Mouse (Mus musculus): ENCODE measurements around the gene Pygo1. TPM values are rescaled to one million over a fixed set of nuclear protein-coding genes. Genes with fewer than 3 reads are reported as not detected.

Pygo1 gene
- polyA plus RNA-seq, 1 experiment from 2014 or later = 3.0 TPM

DNA sequence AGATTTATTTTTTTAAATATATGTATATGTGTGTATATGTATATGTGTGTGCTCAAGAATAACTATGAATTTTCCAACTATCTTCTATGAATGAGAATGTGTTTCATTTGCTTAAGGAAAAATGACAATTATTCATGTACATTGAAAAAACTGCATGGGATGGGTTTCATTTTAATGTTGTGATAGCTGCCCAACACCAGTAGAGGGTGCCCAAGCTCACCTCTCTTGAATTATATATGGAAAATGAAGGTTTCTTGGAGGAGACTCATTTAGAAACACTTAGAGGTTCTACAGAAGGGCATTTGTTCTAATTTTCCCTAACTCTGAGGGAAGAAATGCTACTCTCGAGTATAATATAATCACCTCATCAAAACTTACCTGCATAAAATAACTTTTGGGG lies 35.7 kb upstream of the Pygo1 start:
- Histone ChIP-seq H3K9me3 (ENCODE audit: control insufficient read depth, low read length) (no peaks in the 10 kb centered on the region), H3K9ac (ENCODE audit: low read length) (no peak overlapping the region), H3K27ac (ENCODE audit: low read length) (no peak overlapping the region), H3K4me2 (ENCODE audit: low read depth, low read length) (no peak overlapping the region), H3K36me3 (ENCODE audit: control insufficient read depth, insufficient read depth, low read length) (no peaks in the 10 kb centered on the region), H3K27me3 (ENCODE audit: control insufficient read depth, insufficient read depth, low read depth, low read length) (no peaks in the 10 kb centered on the region), H3K4me3 (ENCODE audit: low read length) (no peak overlapping the region), H3K4me1 (replicated peaks; ENCODE audit: control insufficient read depth, insufficient read depth, low read length) (no peaks in the 10 kb centered on the region)
- ATAC-seq (ENCODE audit: low read depth) = no peak
- 81% methylated on average over 1 of the region's 1 CpGs for WGBS

DNA sequence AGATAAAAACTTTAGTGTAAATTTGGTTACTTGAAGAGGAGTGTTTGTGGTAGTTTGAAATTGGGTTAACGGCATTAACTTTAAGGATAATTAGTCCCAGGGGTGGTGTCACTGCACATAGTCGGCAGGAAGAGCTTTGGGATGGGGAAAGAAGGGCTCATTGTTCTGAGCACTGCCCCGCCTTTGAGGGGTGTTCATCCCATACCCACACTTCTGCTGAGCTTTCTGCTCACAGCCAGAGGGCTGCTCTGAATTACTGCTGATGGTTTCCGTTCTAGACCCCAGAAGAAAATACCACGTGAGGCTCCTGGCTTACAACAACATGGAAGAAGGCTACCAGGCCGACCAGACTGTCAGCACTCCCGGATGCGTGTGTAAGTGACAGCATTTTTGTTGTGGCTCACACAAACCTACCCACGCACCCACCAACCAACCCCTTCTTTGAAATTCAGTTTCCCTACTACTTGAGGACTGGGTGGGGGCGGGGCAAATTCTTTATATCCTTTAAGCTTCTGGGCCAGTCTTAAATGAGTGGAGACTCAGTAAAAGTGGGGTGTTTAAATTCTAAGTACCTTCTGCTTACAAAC lies 34.9 kb upstream of the Pygo1 start:
- Histone ChIP-seq H3K9ac (ENCODE audit: low read length) (no peak overlapping the region), H3K27ac (ENCODE audit: low read length) (no peak overlapping the region), H3K4me2 (ENCODE audit: low read depth, low read length) (no peak overlapping the region), H3K9me3 (ENCODE audit: control insufficient read depth, low read length) (no peaks in the 10 kb centered on the region), H3K36me3 (ENCODE audit: control insufficient read depth, insufficient read depth, low read length) (no peaks in the 10 kb centered on the region), H3K4me3 (ENCODE audit: low read length) (no peak overlapping the region), H3K27me3 (ENCODE audit: control insufficient read depth, insufficient read depth, low read depth, low read length) (no peaks in the 10 kb centered on the region), H3K4me1 (replicated peaks; ENCODE audit: control insufficient read depth, insufficient read depth, low read length) (no peaks in the 10 kb centered on the region)
- no peak for ATAC-seq (ENCODE audit: low read depth)
- whole genome bisulfite sequencing = 79% methylated on average over 10 of the region's 10 CpGs

DNA sequence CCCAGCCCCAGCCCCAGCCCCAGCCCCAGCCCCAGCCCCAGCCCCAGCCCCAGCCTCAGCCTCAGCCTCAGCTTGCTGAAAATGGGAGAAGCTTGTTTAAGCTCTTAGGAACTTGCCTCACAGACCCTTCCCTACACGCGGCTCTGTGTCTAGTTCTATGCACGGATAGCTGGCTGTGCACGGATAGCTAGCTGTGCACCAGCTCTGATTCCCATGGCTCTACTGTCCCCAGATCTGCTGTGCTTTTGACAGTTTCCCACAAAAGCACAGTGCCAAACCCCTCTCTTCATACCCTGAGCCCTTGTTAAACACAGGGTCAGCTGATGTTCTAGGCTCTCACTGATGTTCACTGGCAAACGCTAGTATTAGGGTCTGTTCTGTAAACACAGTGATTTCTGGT lies 32.7 kb upstream of the Pygo1 start:
- Histone ChIP-seq H3K4me3 (ENCODE audit: low read length) (no peak overlapping the region), H3K9me3 (ENCODE audit: control insufficient read depth, low read length) (no peaks in the 10 kb centered on the region), H3K4me1 (replicated peaks; ENCODE audit: control insufficient read depth, insufficient read depth, low read length) (no peaks in the 10 kb centered on the region), H3K9ac (ENCODE audit: low read length) (no peak overlapping the region), H3K36me3 (ENCODE audit: control insufficient read depth, insufficient read depth, low read length) (no peaks in the 10 kb centered on the region), H3K4me2 (ENCODE audit: low read depth, low read length) (no peak overlapping the region), H3K27ac (ENCODE audit: low read length) (no peak overlapping the region), H3K27me3 (ENCODE audit: control insufficient read depth, insufficient read depth, low read depth, low read length) (no peaks in the 10 kb centered on the region)
- no peak for ATAC-seq (ENCODE audit: low read depth)
- WGBS = 92% methylated on average over 5 of the region's 5 CpGs

- 94% methylated on average over 6 of the region's 6 CpGs for WGBS
- Histone ChIP-seq H3K9me3 (ENCODE audit: control insufficient read depth, low read length) (no peaks in the 10 kb centered on the region), H3K27ac (ENCODE audit: low read length) (no peak overlapping the region), H3K27me3 (ENCODE audit: control insufficient read depth, insufficient read depth, low read depth, low read length) (no peaks in the 10 kb centered on the region), H3K4me2 (ENCODE audit: low read depth, low read length) (no peak overlapping the region), H3K4me3 (ENCODE audit: low read length) (no peak overlapping the region), H3K4me1 (replicated peaks; ENCODE audit: control insufficient read depth, insufficient read depth, low read length) (no peaks in the 10 kb centered on the region), H3K36me3 (ENCODE audit: control insufficient read depth, insufficient read depth, low read length) (no peaks in the 10 kb centered on the region), H3K9ac (ENCODE audit: low read length) (no peak overlapping the region)
- no peak for ATAC-seq (ENCODE audit: low read depth)
Measured at GRCm38 (mm10) chr9:72894796-72895352, 30.6 kb upstream of the Pygo1 start.

DNA sequence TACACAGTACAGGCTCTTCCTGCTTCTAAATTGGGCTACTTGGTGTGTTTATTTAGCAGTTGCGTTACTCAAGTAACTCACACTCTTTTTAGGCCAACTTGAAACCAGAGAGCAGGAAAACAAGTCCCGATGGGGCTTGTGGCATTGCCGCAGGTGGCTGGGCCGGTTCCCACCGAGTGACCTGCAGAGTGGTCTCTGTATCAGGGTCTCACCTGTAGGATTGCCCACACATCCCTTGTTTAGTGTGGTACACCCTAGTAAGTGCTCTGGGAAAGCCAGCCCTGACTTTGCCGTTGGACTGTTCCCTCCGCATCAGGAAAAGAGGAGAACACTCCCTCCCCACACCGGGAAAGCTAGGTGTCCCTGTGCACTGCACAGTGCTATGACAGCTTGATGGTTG lies 23.4 kb upstream of the Pygo1 start:
- no peaks in the 10 kb centered on the region for H3K9me3 ChIP-seq (ENCODE audit: control insufficient read depth, low read length)
- WGBS = 66% methylated on average over 8 of the region's 8 CpGs
- no peaks in the 10 kb centered on the region for H3K36me3 ChIP-seq (ENCODE audit: control insufficient read depth, insufficient read depth, low read length)
- H3K9ac ChIP-seq (ENCODE audit: low read length) = no peak overlapping the region
- H3K27ac ChIP-seq (ENCODE audit: low read length) = no peak overlapping the region
- H3K4me1 ChIP-seq (replicated peaks; ENCODE audit: control insufficient read depth, insufficient read depth, low read length) = no peaks in the 10 kb centered on the region
- no peak overlapping the region for H3K4me2 ChIP-seq (ENCODE audit: low read depth, low read length)
- H3K27me3 ChIP-seq (ENCODE audit: control insufficient read depth, insufficient read depth, low read depth, low read length) = no peaks in the 10 kb centered on the region
- H3K4me3 ChIP-seq (ENCODE audit: low read length) = no peak overlapping the region
- no peak for ATAC-seq (ENCODE audit: low read depth)

- H3K36me3 ChIP-seq (ENCODE audit: control insufficient read depth, insufficient read depth, low read length) = no peaks in the 10 kb centered on the region
- no peaks in the 10 kb centered on the region for H3K4me1 ChIP-seq (replicated peaks; ENCODE audit: control insufficient read depth, insufficient read depth, low read length)
- H3K27me3 ChIP-seq (ENCODE audit: control insufficient read depth, insufficient read depth, low read depth, low read length) = no peaks in the 10 kb centered on the region
- H3K4me2 ChIP-seq (ENCODE audit: low read depth, low read length) = no peak overlapping the region
- WGBS = 80% methylated on average over 5 of the region's 5 CpGs
- ATAC-seq (ENCODE audit: low read depth) = no peak
- H3K9me3 ChIP-seq (ENCODE audit: control insufficient read depth, low read length) = no peaks in the 10 kb centered on the region
- no peak overlapping the region for H3K9ac ChIP-seq (ENCODE audit: low read length)
- no peak overlapping the region for H3K27ac ChIP-seq (ENCODE audit: low read length)
- no peak overlapping the region for H3K4me3 ChIP-seq (ENCODE audit: low read length)
Measured at GRCm38 (mm10) chr9:72902611-72903010, 22.8 kb upstream of the Pygo1 start.

DNA sequence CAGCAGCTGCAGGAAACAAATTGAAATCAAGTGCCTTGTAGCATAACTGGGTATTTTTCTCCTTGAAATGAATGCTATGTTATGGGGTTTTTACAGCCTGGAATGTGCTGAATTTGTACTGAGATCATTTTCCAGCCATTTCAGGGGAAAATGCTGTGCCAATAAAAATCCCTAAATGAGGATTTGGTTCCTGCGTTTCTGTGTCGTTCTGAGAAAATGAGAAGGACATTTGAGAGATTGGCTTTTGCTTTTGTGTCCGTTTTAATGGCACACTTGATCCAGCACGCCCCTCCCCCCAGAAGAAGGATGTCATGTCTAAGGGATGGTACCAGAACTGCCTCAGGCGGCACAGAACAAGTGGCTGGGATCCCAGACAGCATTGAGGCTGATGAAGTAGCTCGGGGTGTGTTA lies 18.7 kb upstream of the Pygo1 start:
- no peak for ATAC-seq (ENCODE audit: low read depth)
- Histone ChIP-seq H3K36me3 (ENCODE audit: control insufficient read depth, insufficient read depth, low read length) (no peaks in the 10 kb centered on the region), H3K4me1 (replicated peaks; ENCODE audit: control insufficient read depth, insufficient read depth, low read length) (no peaks in the 10 kb centered on the region), H3K27ac (ENCODE audit: low read length) (no peak overlapping the region), H3K9me3 (ENCODE audit: control insufficient read depth, low read length) (no peaks in the 10 kb centered on the region), H3K4me2 (ENCODE audit: low read depth, low read length) (no peak overlapping the region), H3K27me3 (ENCODE audit: control insufficient read depth, insufficient read depth, low read depth, low read length) (no peaks in the 10 kb centered on the region), H3K4me3 (ENCODE audit: low read length) (no peak overlapping the region), H3K9ac (ENCODE audit: low read length) (no peak overlapping the region)
- 71% methylated on average over 6 of the region's 6 CpGs for WGBS

GRCm38 (mm10) chr9:72911381-72911780 lies 14.1 kb upstream of the Pygo1 start:
- WGBS = 86% methylated on average over 2 of the region's 2 CpGs
- Histone ChIP-seq H3K9ac (ENCODE audit: low read length) (no peak overlapping the region), H3K4me2 (ENCODE audit: low read depth, low read length) (no peak overlapping the region), H3K27me3 (ENCODE audit: control insufficient read depth, insufficient read depth, low read depth, low read length) (no peaks in the 10 kb centered on the region), H3K27ac (ENCODE audit: low read length) (no peak overlapping the region), H3K4me3 (ENCODE audit: low read length) (no peak overlapping the region), H3K9me3 (ENCODE audit: control insufficient read depth, low read length) (no peaks in the 10 kb centered on the region), H3K36me3 (ENCODE audit: control insufficient read depth, insufficient read depth, low read length) (no peaks in the 10 kb centered on the region), H3K4me1 (replicated peaks; ENCODE audit: control insufficient read depth, insufficient read depth, low read length) (peaks cover 7% of the 10 kb centered on the region; the same call in 1 of the 2 replicates)
- no peak for ATAC-seq (ENCODE audit: low read depth)

DNA sequence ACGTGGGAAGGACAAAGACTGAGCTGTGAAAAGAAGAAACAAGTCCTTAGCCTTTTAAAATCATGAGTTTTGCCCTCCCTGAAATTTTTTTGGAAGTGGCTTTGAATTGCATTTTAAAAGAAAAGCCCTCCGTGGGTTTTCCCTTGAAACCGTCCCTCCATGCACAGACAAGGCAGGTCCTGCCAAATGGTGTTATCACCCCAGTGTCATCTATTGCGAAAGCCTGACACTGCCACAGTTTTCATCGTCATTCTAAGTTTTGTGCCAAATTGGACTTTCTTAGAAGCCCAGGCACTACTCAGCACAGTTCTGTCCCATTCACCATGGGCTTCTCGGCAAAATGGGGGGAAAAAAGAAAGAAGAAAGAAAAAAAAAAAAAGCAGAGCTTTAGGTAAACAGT lies 11.9 kb upstream of the Pygo1 start:
- Histone ChIP-seq H3K4me2 (ENCODE audit: low read depth, low read length) (peak overlapping the region; percentile 48), H3K9ac (ENCODE audit: low read length) (peak overlapping the region; percentile 4; the same call in 1 of the 2 replicates), H3K9me3 (ENCODE audit: control insufficient read depth, low read length) (no peaks in the 10 kb centered on the region), H3K27ac (ENCODE audit: low read length) (no peak overlapping the region), H3K4me1 (replicated peaks; ENCODE audit: control insufficient read depth, insufficient read depth, low read length) (peaks cover 7% of the 10 kb centered on the region; the same call in 1 of the 2 replicates), H3K36me3 (ENCODE audit: control insufficient read depth, insufficient read depth, low read length) (no peaks in the 10 kb centered on the region), H3K27me3 (ENCODE audit: control insufficient read depth, insufficient read depth, low read depth, low read length) (no peaks in the 10 kb centered on the region), H3K4me3 (ENCODE audit: low read length) (peak overlapping the region; percentile 22)
- peak; percentile 56; the same call in 1 of the 2 replicates for ATAC-seq (ENCODE audit: low read depth)
- WGBS = 35% methylated on average over 6 of the region's 6 CpGs

Measured in lung, embryonic 16.5 days (tissue).